Mouse (Mus musculus): ENCODE measurements at regions not wholly inside any gene's neighbourhood (a gene's known extent, or its start where the extent isn't known, plus 50 kb on each side); places are given as distances from the start of the nearest gene placed in this dataset.
A peak's percentile ranks its signal among the peaks of the same experiment; 100 is the strongest.
"Not testable (repeated sequence)": the region's sequence is repeated elsewhere in the genome, so short reads cannot be mapped to it uniquely, and the experiment has no call there.

DNA sequence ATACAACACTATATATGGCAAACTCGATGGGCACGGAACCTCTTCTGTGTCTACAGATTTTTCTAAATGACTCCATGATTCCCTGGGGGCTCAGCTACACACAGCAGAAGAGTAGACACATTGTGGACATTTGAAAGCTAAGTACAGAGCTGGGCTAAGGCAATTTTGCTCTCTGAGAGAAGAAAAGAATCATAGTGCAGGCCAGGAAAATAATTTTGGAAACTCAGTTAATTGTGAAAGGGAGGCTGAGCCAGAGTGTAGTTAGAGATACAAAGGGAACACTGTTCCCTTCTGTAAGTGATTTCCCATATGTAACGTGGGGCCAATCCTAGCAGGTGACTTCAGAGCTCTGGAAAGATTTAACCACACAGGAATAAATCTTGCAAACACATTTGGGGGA, 137.6 kb upstream of the Adgra3 start:
- TF ChIP-seq POLR2A (IDR thresholded peaks at IDR 0.05; ENCODE audit: borderline replicate concordance, extremely low read depth, insufficient read depth, insufficient read length, poor library complexity, severe bottlenecking) (no peak), CTCF (IDR thresholded peaks at IDR 0.05; ENCODE audit: borderline replicate concordance, extremely low read depth, insufficient read depth, insufficient read length) (no peak)
- DNase-seq (ENCODE audit: low read depth), result no peak

GRCm38 (mm10) chr5:50195993-50196392, 137.2 kb upstream of the Adgra3 start:
- TF ChIP-seq POLR2A (IDR thresholded peaks at IDR 0.05; ENCODE audit: borderline replicate concordance, extremely low read depth, insufficient read depth, insufficient read length, poor library complexity, severe bottlenecking) (no peak), CTCF (IDR thresholded peaks at IDR 0.05; ENCODE audit: borderline replicate concordance, extremely low read depth, insufficient read depth, insufficient read length) (no peak)
- DNase-seq (ENCODE audit: low read depth), result no peak

DNA sequence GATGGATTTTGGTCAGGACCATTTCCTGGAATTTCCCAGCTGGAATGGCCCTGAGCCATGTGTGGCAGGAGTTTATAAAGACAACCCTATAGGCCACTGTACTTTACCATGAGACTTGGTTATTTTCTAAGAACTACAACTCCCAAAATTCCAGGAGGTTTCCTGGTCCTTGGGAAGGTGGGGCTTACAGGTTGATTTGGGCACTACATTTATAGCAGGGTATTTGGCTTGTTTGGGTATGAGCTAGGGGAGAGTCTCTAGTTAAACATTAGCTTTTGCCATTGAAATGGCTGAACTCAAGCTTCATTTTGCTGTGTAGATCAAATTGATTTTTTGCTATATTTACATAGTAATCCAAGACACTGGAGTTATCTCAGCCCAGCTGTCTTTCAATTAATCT, 130.6 kb upstream of the Adgra3 start:
- no peak for DNase-seq (ENCODE audit: low read depth)
- TF ChIP-seq CTCF (IDR thresholded peaks at IDR 0.05; ENCODE audit: borderline replicate concordance, extremely low read depth, insufficient read depth, insufficient read length), result no peak
- TF ChIP-seq POLR2A (IDR thresholded peaks at IDR 0.05; ENCODE audit: borderline replicate concordance, extremely low read depth, insufficient read depth, insufficient read length, poor library complexity, severe bottlenecking), result no peak

DNA sequence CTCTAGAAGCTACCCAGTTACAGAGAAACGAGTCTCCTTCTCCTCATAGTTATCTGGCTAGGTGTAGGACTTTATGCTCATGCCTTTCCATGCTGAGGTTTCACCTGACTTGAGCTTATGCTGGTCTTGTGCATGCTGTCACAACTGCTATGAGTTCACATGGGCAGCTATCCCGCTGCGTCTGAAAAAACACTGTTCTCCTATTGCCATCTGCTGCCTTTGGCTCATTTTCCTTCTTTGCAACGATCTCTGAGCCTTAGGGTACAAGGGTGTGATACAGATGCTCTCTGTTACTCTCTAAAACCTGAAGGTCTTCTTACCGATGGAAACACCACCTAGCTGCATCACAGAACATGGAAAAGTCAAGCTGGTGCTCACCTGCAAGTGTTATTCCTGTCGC, 123.9 kb upstream of the Adgra3 start:
- DNase-seq (ENCODE audit: low read depth), result no peak
- no peak for TF ChIP-seq CTCF (IDR thresholded peaks at IDR 0.05; ENCODE audit: borderline replicate concordance, extremely low read depth, insufficient read depth, insufficient read length)
- TF ChIP-seq POLR2A (IDR thresholded peaks at IDR 0.05; ENCODE audit: borderline replicate concordance, extremely low read depth, insufficient read depth, insufficient read length, poor library complexity, severe bottlenecking), result no peak

GRCm38 (mm10) chr5:50156557-50156956, 97.8 kb upstream of the Adgra3 start:
- peak; percentile 13 for DNase-seq (ENCODE audit: low read depth)
- TF ChIP-seq CTCF (IDR thresholded peaks at IDR 0.05; ENCODE audit: borderline replicate concordance, extremely low read depth, insufficient read depth, insufficient read length), result no peak
- no peak for TF ChIP-seq POLR2A (IDR thresholded peaks at IDR 0.05; ENCODE audit: borderline replicate concordance, extremely low read depth, insufficient read depth, insufficient read length, poor library complexity, severe bottlenecking)

DNA sequence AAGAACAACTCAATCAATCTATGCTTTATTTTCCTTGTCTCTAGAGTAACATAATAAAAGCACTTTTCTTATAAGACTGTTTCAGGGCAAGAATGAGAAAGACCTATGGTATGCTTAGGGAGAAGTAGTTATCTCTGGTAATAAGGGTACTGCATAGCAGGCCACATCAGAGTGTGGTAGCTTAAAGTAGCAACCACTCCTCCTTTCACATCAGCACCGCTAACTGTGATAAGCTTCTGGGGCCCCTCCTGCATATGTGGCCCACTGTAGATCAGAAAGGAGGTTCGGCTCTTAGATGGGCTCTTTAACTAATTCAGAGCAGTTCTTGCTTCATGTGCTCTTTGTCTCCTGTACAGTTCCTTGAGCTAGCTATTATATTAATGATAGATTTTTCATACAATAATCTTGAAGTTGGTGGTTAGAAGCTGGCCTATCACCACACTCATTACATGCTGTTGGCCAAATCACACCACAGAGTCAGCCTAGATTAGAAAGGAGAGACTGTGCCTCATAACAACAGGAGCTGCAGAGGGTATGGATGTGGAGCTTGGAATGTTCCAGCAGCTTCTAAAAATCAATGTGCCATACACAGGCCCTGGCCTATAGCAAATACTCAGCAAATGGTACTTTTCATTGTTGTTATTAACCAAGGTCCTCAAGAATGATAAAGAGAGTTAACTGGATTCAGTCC, 96.5 kb upstream of the Adgra3 start:
- not testable (repeated sequence) for DNase-seq (ENCODE audit: low read depth)

GRCm38 (mm10) chr5:50146926-50147325, 88.1 kb upstream of the Adgra3 start:
- peak; percentile 8 for DNase-seq (ENCODE audit: low read depth)
- TF ChIP-seq POLR2A (IDR thresholded peaks at IDR 0.05; ENCODE audit: borderline replicate concordance, extremely low read depth, insufficient read depth, insufficient read length, poor library complexity, severe bottlenecking) (no peak), CTCF (IDR thresholded peaks at IDR 0.05; ENCODE audit: borderline replicate concordance, extremely low read depth, insufficient read depth, insufficient read length) (no peak)

GRCm38 (mm10) chr5:50145458-50146083, 86.8 kb upstream of the Adgra3 start:
- TF ChIP-seq POLR2A (IDR thresholded peaks at IDR 0.05; ENCODE audit: borderline replicate concordance, extremely low read depth, insufficient read depth, insufficient read length, poor library complexity, severe bottlenecking) (no peak), CTCF (IDR thresholded peaks at IDR 0.05; ENCODE audit: borderline replicate concordance, extremely low read depth, insufficient read depth, insufficient read length) (no peak)
- no peak for DNase-seq (ENCODE audit: low read depth)

GRCm38 (mm10) chr5:50130202-50130601, 71.4 kb upstream of the Adgra3 start:
- TF ChIP-seq POLR2A (IDR thresholded peaks at IDR 0.05; ENCODE audit: borderline replicate concordance, extremely low read depth, insufficient read depth, insufficient read length, poor library complexity, severe bottlenecking), result no peak
- TF ChIP-seq CTCF (IDR thresholded peaks at IDR 0.05; ENCODE audit: borderline replicate concordance, extremely low read depth, insufficient read depth, insufficient read length), result no peak

GRCm38 (mm10) chr5:50128972-50129371, 70.2 kb upstream of the Adgra3 start:
- TF ChIP-seq POLR2A (IDR thresholded peaks at IDR 0.05; ENCODE audit: borderline replicate concordance, extremely low read depth, insufficient read depth, insufficient read length, poor library complexity, severe bottlenecking), result no peak
- no peak for TF ChIP-seq CTCF (IDR thresholded peaks at IDR 0.05; ENCODE audit: borderline replicate concordance, extremely low read depth, insufficient read depth, insufficient read length)
- DNase-seq (ENCODE audit: low read depth), result no peak

More at GRCm38 (mm10) chr5:50130202-50130601, 71.4 kb upstream of the Adgra3 start:
- DNase-seq (ENCODE audit: low read depth), result no peak

- no peak for DNase-seq (ENCODE audit: low read depth)
- no peak for TF ChIP-seq CTCF (IDR thresholded peaks at IDR 0.05; ENCODE audit: borderline replicate concordance, extremely low read depth, insufficient read depth, insufficient read length)
- TF ChIP-seq POLR2A (IDR thresholded peaks at IDR 0.05; ENCODE audit: borderline replicate concordance, extremely low read depth, insufficient read depth, insufficient read length, poor library complexity, severe bottlenecking), result no peak
These were observed 67.8 kb upstream of the Adgra3 start for GRCm38 (mm10) chr5:50126594-50126993.

DNA sequence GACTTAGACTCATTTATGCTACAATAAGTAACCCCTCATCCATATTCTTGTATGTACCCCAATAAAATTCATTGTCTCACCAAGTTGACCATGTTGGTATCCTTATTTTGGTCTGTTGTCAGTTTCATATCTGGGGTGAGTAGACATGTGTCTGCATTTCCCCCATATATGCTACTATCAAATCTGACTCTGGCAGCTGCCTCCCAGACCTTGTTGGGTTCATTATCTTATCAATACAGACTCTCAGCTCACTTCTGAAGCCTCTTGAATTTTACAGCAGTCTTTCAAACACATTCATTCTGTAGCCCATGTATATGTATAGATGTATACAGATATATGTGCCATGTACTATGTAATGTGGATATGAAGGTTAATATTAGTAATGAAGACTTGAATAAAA, 67.4 kb upstream of the Adgra3 start:
- DNase-seq (ENCODE audit: low read depth), result no peak
- TF ChIP-seq POLR2A (IDR thresholded peaks at IDR 0.05; ENCODE audit: borderline replicate concordance, extremely low read depth, insufficient read depth, insufficient read length, poor library complexity, severe bottlenecking) (no peak), CTCF (IDR thresholded peaks at IDR 0.05; ENCODE audit: borderline replicate concordance, extremely low read depth, insufficient read depth, insufficient read length) (no peak)
